Mouse (Mus musculus) myocyte (in vitro differentiated cells): ENCODE measurements around the gene Erv3.

Experiments
- CEBPB ChIP-seq: IDR thresholded peaks from 2 replicates; pipeline ENCODE4 v1.6.1; 2011; ENCODE audit warnings: mild to moderate bottlenecking, moderate library complexity; ENCODE audit not compliant: poor library complexity, insufficient read depth, severe bottlenecking
- E2F4 ChIP-seq: IDR thresholded peaks from one replicate; pipeline ENCODE4 v1.6.1; 2011; ENCODE audit warnings: mild to moderate bottlenecking, control low read depth, moderate library complexity; ENCODE audit not compliant: insufficient read depth
- MAX ChIP-seq: IDR thresholded peaks from one replicate; pipeline ENCODE4 v1.6.1; 2011; ENCODE audit warnings: low read depth, mild to moderate bottlenecking, control low read depth
- POLR2A ChIP-seq: IDR thresholded peaks from one replicate; pipeline ENCODE4 v1.6.1; 2011; ENCODE audit warnings: low read depth, mild to moderate bottlenecking, control low read depth, moderate library complexity; ENCODE audit not compliant: insufficient read length
- SRF ChIP-seq: IDR thresholded peaks from one replicate; pipeline ENCODE4 v1.6.1; 2011; ENCODE audit warnings: low read depth; ENCODE audit not compliant: control insufficient read depth, insufficient read length
- TCF3 ChIP-seq: IDR thresholded peaks from one replicate; pipeline ENCODE4 v1.6.1; 2011; ENCODE audit warnings: low read depth, control low read depth; ENCODE audit not compliant: insufficient read length
- USF1 ChIP-seq: IDR thresholded peaks from one replicate; pipeline ENCODE4 v1.6.1; 2011; ENCODE audit warnings: low read depth, mild to moderate bottlenecking, control low read depth, moderate library complexity

GRCm38 (mm10) chr2:131827999-131828975, 31.3 kb downstream of the Erv3 start:
- TF ChIP-seq CEBPB = peak; percentile 99
- TF ChIP-seq POLR2A = no peak
- TF ChIP-seq E2F4 = no peak
- no peak for TF ChIP-seq MAX
- no peak for TF ChIP-seq USF1
- TF ChIP-seq SRF = no peak
- TF ChIP-seq TCF3 = no peak
